Mouse (Mus musculus): ENCODE measurements around the gene Gmpr2. TPM values are rescaled to one million over a fixed set of nuclear protein-coding genes. Genes with fewer than 3 reads are reported as not detected.

The Gmpr2 gene
- polyA plus RNA-seq, 1 experiment from 2014 or later: 40.9 TPM

DNA sequence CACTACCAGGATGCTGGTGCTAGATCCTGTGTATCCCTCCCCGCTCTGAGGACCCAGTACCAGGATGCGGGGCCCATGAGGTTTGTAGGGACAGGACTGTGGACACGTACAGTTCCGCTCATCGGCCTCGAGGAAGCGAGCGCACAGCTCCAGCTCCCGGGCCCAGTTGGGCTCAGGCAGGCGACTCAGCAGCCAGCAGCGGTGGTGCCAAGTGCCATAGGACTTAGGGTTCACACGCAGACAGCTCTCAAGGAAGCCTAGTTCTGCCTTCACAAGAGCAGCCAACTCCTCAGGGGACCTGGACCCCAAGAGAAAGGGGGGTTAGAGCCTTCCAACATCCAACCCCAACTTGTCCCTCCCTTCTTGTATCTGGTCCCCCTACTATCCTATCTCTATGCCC, 48.9 kb downstream of the Gmpr2 start:
- Histone ChIP-seq H3K4me3 (ENCODE audit: control insufficient read depth in 1 of 2, insufficient read depth in 1 of 2, low read depth in 1 of 2, low read length in 2 of 2) (no peak overlapping the region), H3K4me2 (ENCODE audit: low read length) (no peak overlapping the region), H3K36me3 (ENCODE audit: control insufficient read depth, insufficient read depth, low read length) (peaks cover 36% of the 10 kb centered on the region), H3K9ac (ENCODE audit: low read length) (no peak overlapping the region), H3K27ac (replicated peaks in 1 of 2; ENCODE audit: control insufficient read depth in 1 of 2, insufficient read depth in 1 of 2, low read depth in 2 of 2, low read length in 2 of 2) (no peak overlapping the region), H3K9me3 (ENCODE audit: control insufficient read depth, low read length) (no peaks in the 10 kb centered on the region), H3K4me1 (ENCODE audit: control insufficient read depth in 2 of 2, insufficient read depth in 2 of 2, low read length in 2 of 2) (no peaks in the 10 kb centered on the region), H3K27me3 (ENCODE audit: control insufficient read depth, insufficient read depth, low read length) (no peaks in the 10 kb centered on the region)
- WGBS: 89% methylated on average over 12 of the region's 12 CpGs
- no peak for ATAC-seq (ENCODE audit: insufficient number of reproducible peaks, insufficient read depth, low FRiP score, low read depth)

DNA sequence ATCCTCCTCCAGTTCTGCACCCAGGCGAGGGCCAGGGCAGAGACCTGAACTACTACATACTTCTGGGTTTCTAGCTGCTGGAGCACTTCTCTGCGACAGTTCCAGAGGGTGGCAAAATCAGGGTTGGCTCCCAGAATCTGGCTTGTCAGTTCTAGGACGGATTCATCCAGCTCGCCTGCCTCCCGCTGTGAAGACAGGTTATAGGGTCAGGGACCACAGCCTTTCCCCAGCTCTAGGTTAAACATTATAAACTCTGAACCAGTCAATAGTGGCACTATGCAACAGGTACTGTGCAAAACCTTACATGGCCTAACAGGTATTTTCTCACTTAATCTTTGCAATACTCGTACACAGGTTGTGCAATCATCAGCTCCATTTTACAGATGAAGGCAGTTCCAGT, 49.3 kb downstream of the Gmpr2 start:
- H3K4me2 ChIP-seq (ENCODE audit: low read length): peak overlapping the region; percentile 76
- WGBS: 86% methylated on average over 6 of the region's 6 CpGs
- H3K27ac ChIP-seq (replicated peaks in 1 of 2; ENCODE audit: control insufficient read depth in 1 of 2, insufficient read depth in 1 of 2, low read depth in 2 of 2, low read length in 2 of 2): no peak overlapping the region
- H3K9ac ChIP-seq (ENCODE audit: low read length): peak overlapping the region; percentile 87; the same call in 1 of the 2 replicates
- peaks cover 36% of the 10 kb centered on the region for H3K36me3 ChIP-seq (ENCODE audit: control insufficient read depth, insufficient read depth, low read length)
- H3K27me3 ChIP-seq (ENCODE audit: control insufficient read depth, insufficient read depth, low read length): no peaks in the 10 kb centered on the region
- H3K4me1 ChIP-seq (ENCODE audit: control insufficient read depth in 2 of 2, insufficient read depth in 2 of 2, low read length in 2 of 2): no peaks in the 10 kb centered on the region
- no peaks in the 10 kb centered on the region for H3K9me3 ChIP-seq (ENCODE audit: control insufficient read depth, low read length)
- ATAC-seq (ENCODE audit: insufficient number of reproducible peaks, insufficient read depth, low FRiP score, low read depth): no peak
- peak overlapping the region in 1 of 2 experiments; percentile 89; a peak in 3 of 4 replicates for H3K4me3 ChIP-seq (ENCODE audit: control insufficient read depth in 1 of 2, insufficient read depth in 1 of 2, low read depth in 1 of 2, low read length in 2 of 2)

DNA sequence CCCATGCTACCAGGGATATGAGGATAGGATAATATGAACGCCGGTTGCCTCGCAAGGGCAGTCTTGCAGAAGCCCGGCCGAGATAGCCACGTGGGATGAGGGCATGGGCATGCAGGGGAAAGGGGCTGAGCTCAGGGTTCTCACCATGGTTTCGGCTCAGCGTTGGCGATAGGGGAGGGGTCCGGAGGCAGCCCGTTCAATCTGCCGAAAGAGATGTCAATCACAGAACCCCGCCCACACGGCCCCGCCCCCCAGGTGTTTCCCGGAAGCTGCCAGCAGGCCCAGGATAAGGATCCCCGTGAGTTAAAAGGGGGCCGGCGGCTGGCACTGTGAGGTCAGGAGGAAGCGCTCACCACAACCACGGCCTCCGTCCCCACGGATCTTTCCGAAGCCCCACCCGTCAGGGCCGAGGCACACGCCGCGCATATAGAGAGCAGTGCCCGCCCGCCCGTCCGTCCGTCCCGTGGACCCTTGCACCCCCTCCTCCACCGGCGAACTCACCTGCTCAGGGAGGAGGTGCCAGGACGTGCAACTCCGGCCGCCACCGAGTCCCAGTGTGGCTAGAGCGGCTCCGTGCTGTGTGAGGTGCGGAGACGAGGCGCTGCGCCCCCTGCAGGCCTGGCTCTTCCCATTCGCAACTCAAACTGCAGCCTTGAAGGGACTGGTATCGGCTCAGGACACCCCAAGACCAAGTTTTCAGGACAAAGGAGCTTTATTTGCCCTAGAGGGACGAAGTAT, 50.1 kb downstream of the Gmpr2 start, which contains the start of gene Rabggta:
TSS of gene Rabggta (minus strand) at position 564 of the 738 bp plus-strand sequence.
- no peaks in the 10 kb centered on the region for H3K27me3 ChIP-seq (ENCODE audit: control insufficient read depth, insufficient read depth, low read length)
- no peaks in the 10 kb centered on the region for H3K4me1 ChIP-seq (ENCODE audit: control insufficient read depth in 2 of 2, insufficient read depth in 2 of 2, low read length in 2 of 2)
- ATAC-seq (ENCODE audit: insufficient number of reproducible peaks, insufficient read depth, low FRiP score, low read depth): peak; percentile 87
- WGBS: under 1% methylated on average over 50 of the region's 50 CpGs
- peak within 1 kb of the TSS; percentile 87 for H3K9ac ChIP-seq (ENCODE audit: low read length)
- no peaks in the 10 kb centered on the region for H3K9me3 ChIP-seq (ENCODE audit: control insufficient read depth, low read length)
- peak within 1 kb of the TSS in 1 of 2 experiments; percentile 75; a peak in 2 of 4 replicates for H3K27ac ChIP-seq (replicated peaks in 1 of 2; ENCODE audit: control insufficient read depth in 1 of 2, insufficient read depth in 1 of 2, low read depth in 2 of 2, low read length in 2 of 2)
- peaks cover 31% of the 10 kb centered on the region for H3K36me3 ChIP-seq (ENCODE audit: control insufficient read depth, insufficient read depth, low read length)
- H3K4me2 ChIP-seq (ENCODE audit: low read length): peak within 1 kb of the TSS; percentile 76
- peak within 1 kb of the TSS; percentile 81 to 89 for H3K4me3 ChIP-seq (ENCODE audit: control insufficient read depth in 1 of 2, insufficient read depth in 1 of 2, low read depth in 1 of 2, low read length in 2 of 2)

DNA sequence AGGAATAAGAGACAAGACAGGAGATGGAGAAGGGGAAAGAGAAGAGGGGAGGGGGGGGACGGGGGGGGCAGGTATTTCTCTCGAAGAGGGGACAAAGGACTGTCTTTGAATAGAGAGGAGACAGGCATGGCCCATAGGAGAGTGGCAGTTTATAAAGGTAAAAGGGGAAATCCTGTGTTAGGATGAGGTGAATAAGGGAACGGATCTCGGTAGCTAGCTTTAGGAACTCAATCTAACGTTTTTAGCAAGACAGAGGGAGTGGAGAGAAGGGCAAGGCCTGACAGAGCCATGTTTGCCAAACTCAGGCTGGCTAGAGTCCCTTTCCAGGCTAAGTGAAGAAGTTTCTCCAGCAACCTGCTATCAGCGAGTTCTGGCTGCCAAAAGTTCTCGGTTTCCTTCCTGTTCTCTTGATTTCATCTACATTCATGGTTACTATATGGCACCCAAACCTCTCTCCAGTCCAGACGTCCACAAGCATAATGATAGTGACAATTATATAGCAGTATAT, 50.8 kb downstream of the Gmpr2 start:
- Histone ChIP-seq H3K27me3 (ENCODE audit: control insufficient read depth, insufficient read depth, low read length) (no peaks in the 10 kb centered on the region), H3K36me3 (ENCODE audit: control insufficient read depth, insufficient read depth, low read length) (peaks cover 25% of the 10 kb centered on the region), H3K4me3 (ENCODE audit: control insufficient read depth in 1 of 2, insufficient read depth in 1 of 2, low read depth in 1 of 2, low read length in 2 of 2) (peak overlapping the region; percentile 81 to 89), H3K4me1 (ENCODE audit: control insufficient read depth in 2 of 2, insufficient read depth in 2 of 2, low read length in 2 of 2) (no peaks in the 10 kb centered on the region), H3K9me3 (ENCODE audit: control insufficient read depth, low read length) (no peaks in the 10 kb centered on the region), H3K9ac (ENCODE audit: low read length) (peak overlapping the region; percentile 87; the same call in 1 of the 2 replicates), H3K4me2 (ENCODE audit: low read length) (peak overlapping the region; percentile 76), H3K27ac (replicated peaks in 1 of 2; ENCODE audit: control insufficient read depth in 1 of 2, insufficient read depth in 1 of 2, low read depth in 2 of 2, low read length in 2 of 2) (peak overlapping the region in 1 of 2 experiments; percentile 75; a peak in 2 of 4 replicates)
- no peak for ATAC-seq (ENCODE audit: insufficient number of reproducible peaks, insufficient read depth, low FRiP score, low read depth)
- 50% methylated on average over 8 of the region's 8 CpGs for WGBS

DNA sequence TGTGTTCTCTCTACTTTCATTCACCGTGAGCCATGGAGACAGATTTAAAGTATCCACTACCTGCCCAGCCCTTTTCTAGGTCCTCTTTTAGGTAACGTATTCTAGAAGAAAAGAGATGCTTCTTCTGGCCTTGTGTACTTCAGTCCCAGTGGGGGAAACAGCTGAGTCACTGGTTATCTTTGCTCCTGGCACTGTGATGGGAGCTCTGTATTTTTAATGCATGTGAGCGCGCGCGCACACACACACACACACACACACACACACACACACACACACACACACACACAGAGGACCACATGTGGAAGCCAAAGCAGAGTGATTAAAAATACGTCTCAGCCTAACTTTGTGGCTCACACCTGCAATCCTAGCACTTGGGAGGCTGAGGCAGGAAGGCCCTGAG, 51.7 kb downstream of the Gmpr2 start:
- peaks cover 17% of the 10 kb centered on the region for H3K36me3 ChIP-seq (ENCODE audit: control insufficient read depth, insufficient read depth, low read length)
- H3K4me2 ChIP-seq (ENCODE audit: low read length): no peak overlapping the region
- H3K4me1 ChIP-seq (ENCODE audit: control insufficient read depth in 2 of 2, insufficient read depth in 2 of 2, low read length in 2 of 2): no peaks in the 10 kb centered on the region
- no peak overlapping the region for H3K4me3 ChIP-seq (ENCODE audit: control insufficient read depth in 1 of 2, insufficient read depth in 1 of 2, low read depth in 1 of 2, low read length in 2 of 2)
- no peak overlapping the region for H3K9ac ChIP-seq (ENCODE audit: low read length)
- ATAC-seq (ENCODE audit: insufficient number of reproducible peaks, insufficient read depth, low FRiP score, low read depth): no peak
- H3K27ac ChIP-seq (replicated peaks in 1 of 2; ENCODE audit: control insufficient read depth in 1 of 2, insufficient read depth in 1 of 2, low read depth in 2 of 2, low read length in 2 of 2): no peak overlapping the region
- 89% methylated on average over 7 of the region's 7 CpGs for WGBS
- H3K27me3 ChIP-seq (ENCODE audit: control insufficient read depth, insufficient read depth, low read length): no peaks in the 10 kb centered on the region
- H3K9me3 ChIP-seq (ENCODE audit: control insufficient read depth, low read length): no peaks in the 10 kb centered on the region

DNA sequence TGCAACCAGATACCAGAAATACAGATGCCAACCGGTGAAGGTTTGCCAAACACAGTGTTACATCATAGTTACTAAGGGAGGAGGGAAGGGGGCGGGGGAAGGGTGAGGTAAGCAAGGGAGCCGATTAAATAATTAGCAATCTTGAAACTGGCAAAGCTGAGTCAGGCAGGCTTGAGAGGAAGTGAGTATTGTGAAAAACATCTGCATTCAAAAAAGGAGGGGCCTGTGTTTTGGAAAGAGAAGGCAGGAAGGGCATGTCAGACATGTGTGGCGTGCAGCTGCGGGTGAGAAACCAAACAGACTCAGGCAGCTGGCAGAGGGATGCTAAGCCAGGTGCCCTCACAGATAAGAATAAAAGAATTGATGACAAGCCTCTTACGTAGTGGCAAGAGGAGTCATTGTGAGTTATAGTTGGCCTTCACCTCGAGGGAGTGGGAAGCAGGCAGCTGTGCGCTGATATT, 52.7 kb downstream of the Gmpr2 start:
- no peak for ATAC-seq (ENCODE audit: insufficient number of reproducible peaks, insufficient read depth, low FRiP score, low read depth)
- no peak overlapping the region for H3K4me3 ChIP-seq (ENCODE audit: control insufficient read depth in 1 of 2, insufficient read depth in 1 of 2, low read depth in 1 of 2, low read length in 2 of 2)
- 38% methylated on average over 8 of the region's 8 CpGs for WGBS
- H3K4me2 ChIP-seq (ENCODE audit: low read length): no peak overlapping the region
- no peaks in the 10 kb centered on the region for H3K9me3 ChIP-seq (ENCODE audit: control insufficient read depth, low read length)
- H3K36me3 ChIP-seq (ENCODE audit: control insufficient read depth, insufficient read depth, low read length): peaks cover 7% of the 10 kb centered on the region; the same call in 1 of the 2 replicates
- 0 out of 4 replicates have a peak overlapping the region, but pooled peaks of 1 of the 2 experiments have one; percentile 11 for H3K27ac ChIP-seq (replicated peaks in 1 of 2; ENCODE audit: control insufficient read depth in 1 of 2, insufficient read depth in 1 of 2, low read depth in 2 of 2, low read length in 2 of 2)
- no peak overlapping the region for H3K9ac ChIP-seq (ENCODE audit: low read length)
- no peaks in the 10 kb centered on the region for H3K4me1 ChIP-seq (ENCODE audit: control insufficient read depth in 2 of 2, insufficient read depth in 2 of 2, low read length in 2 of 2)
- no peaks in the 10 kb centered on the region for H3K27me3 ChIP-seq (ENCODE audit: control insufficient read depth, insufficient read depth, low read length)

DNA sequence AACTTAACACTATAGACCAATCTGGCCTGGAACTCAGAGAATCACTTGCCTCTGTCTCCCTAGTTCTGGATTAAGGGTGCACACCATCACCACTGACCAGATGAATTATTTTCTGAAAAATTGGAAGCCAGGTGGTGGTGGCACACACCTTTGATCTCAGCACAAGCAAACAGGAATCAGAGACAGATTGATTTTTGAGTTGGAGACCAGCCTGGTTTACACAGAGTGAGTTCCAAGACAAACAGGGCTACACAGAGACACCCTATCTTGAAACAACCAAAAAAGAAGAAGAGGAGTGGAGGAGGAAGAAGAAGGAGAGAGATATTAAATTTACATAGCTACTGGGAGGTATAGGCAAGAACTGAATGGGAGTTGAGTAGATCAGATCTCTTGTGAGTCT, 54.5 kb downstream of the Gmpr2 start:
- H3K27ac ChIP-seq (replicated peaks in 1 of 2; ENCODE audit: control insufficient read depth in 1 of 2, insufficient read depth in 1 of 2, low read depth in 2 of 2, low read length in 2 of 2): no peak overlapping the region
- ATAC-seq (ENCODE audit: insufficient number of reproducible peaks, insufficient read depth, low FRiP score, low read depth): no peak
- peaks cover 4% of the 10 kb centered on the region; the same call in 1 of the 2 replicates for H3K27me3 ChIP-seq (ENCODE audit: control insufficient read depth, insufficient read depth, low read length)
- H3K4me3 ChIP-seq (ENCODE audit: control insufficient read depth in 1 of 2, insufficient read depth in 1 of 2, low read depth in 1 of 2, low read length in 2 of 2): no peak overlapping the region
- H3K4me2 ChIP-seq (ENCODE audit: low read length): no peak overlapping the region
- H3K4me1 ChIP-seq (ENCODE audit: control insufficient read depth in 2 of 2, insufficient read depth in 2 of 2, low read length in 2 of 2): no peaks in the 10 kb centered on the region
- H3K36me3 ChIP-seq (ENCODE audit: control insufficient read depth, insufficient read depth, low read length): no peaks in the 10 kb centered on the region
- H3K9ac ChIP-seq (ENCODE audit: low read length): no peak overlapping the region
- no peaks in the 10 kb centered on the region for H3K9me3 ChIP-seq (ENCODE audit: control insufficient read depth, low read length)
